Mouse (Mus musculus): ENCODE measurements around the gene Il6ra.

- TF ChIP-seq POLR2A (IDR thresholded peaks at IDR 0.05; ENCODE audit: control insufficient read depth, extremely low read depth, insufficient read depth, low read length, poor library complexity) (no peak), CTCF (IDR thresholded peaks at IDR 0.05; ENCODE audit: borderline replicate concordance, control insufficient read depth, extremely low read depth, insufficient read depth, low read length, poor library complexity) (no peak)
These were observed 37.2 kb downstream of the Il6ra start for GRCm38 (mm10) chr3:89875781-89876180.
